Mouse (Mus musculus): Measurements from ENCODE around the gene Cc2d2a. TPM values are rescaled to one million over a fixed set of nuclear protein-coding genes. Genes with fewer than 3 reads are reported as not detected.
A peak's percentile ranks its signal among the peaks of the same experiment; 100 is the strongest.

The Cc2d2a gene
- total RNA-seq, 2 experiments from 2014 or later: 10.8 to 13.8 TPM

- no peak for DNase-seq
Measured at GRCm38 (mm10) chr5:43728375-43729165, 66.4 kb downstream of the Cc2d2a start.

GRCm38 (mm10) chr5:43732381-43732780, 70.2 kb downstream of the Cc2d2a start:
- no peak for DNase-seq

GRCm38 (mm10) chr5:43744187-43744586, 82.0 kb downstream of the Cc2d2a start:
- no peak for DNase-seq

GRCm38 (mm10) chr5:43745156-43745555, 83.0 kb downstream of the Cc2d2a start:
- DNase-seq: no peak

GRCm38 (mm10) chr5:43748039-43748438, 85.9 kb downstream of the Cc2d2a start:
- no peak for DNase-seq

GRCm38 (mm10) chr5:43749092-43749491, 86.9 kb downstream of the Cc2d2a start:
- DNase-seq: no peak

GRCm38 (mm10) chr5:43770618-43771354, 108.6 kb downstream of the Cc2d2a start:
- no peak for DNase-seq

GRCm38 (mm10) chr5:43771555-43771954, 109.4 kb downstream of the Cc2d2a start:
- no peak for DNase-seq

- no peak for DNase-seq
Measured at GRCm38 (mm10) chr5:43776407-43776806, 114.3 kb downstream of the Cc2d2a start.

- no peak for DNase-seq
Measured at GRCm38 (mm10) chr5:43776993-43777392, 114.8 kb downstream of the Cc2d2a start.

- DNase-seq: no peak
Measured at GRCm38 (mm10) chr5:43778583-43778982, 116.4 kb downstream of the Cc2d2a start.

GRCm38 (mm10) chr5:43781423-43781976, 119.4 kb downstream of the Cc2d2a start:
- no peak for DNase-seq

GRCm38 (mm10) chr5:43781977-43782930, 120.1 kb downstream of the Cc2d2a start:
- peak; percentile 81 for DNase-seq

- no peak for DNase-seq
Measured at GRCm38 (mm10) chr5:43783996-43784395, 121.8 kb downstream of the Cc2d2a start.

GRCm38 (mm10) chr5:43786607-43787006, 124.5 kb downstream of the Cc2d2a start:
- DNase-seq: no peak

GRCm38 (mm10) chr5:43787976-43788752, 126.0 kb downstream of the Cc2d2a start:
- DNase-seq: no peak

Other genes with a start within 250 kb of the Cc2d2a start
- gene C1qtnf7, start 146.8 kb upstream of the Cc2d2a start, total RNA-seq (2021): 1 to 10 TPM; 2.0 to 2.1 TPM
- under 1 TPM; 0.26 to 0.47 TPM for gene Bst1, start 156.5 kb downstream of the Cc2d2a start, total RNA-seq (2021)
- gene Fbxl5, start 159.3 kb downstream of the Cc2d2a start, total RNA-seq (2021): 10 to 100 TPM; 27.7 to 32.5 TPM
- 1 to 10 TPM; 5.6 to 7.6 TPM for gene Cd38, start 206.2 kb downstream of the Cc2d2a start, total RNA-seq (2021)

All from gastrocnemius, postnatal 10 days (tissue).